Mouse (Mus musculus): ENCODE measurements around the gene Tmem72.

Tmem72 gene

GRCm38 (mm10) chr6:116716666-116717065 lies at the start of gene Tmem72:
Gene Tmem72 (minus strand): TSS chr6:116716913.
- in situ Hi-C loops (cut with MboI; ENCODE audit: low sequenced_read_pairs) = no loop called here

- in situ Hi-C loops (cut with MboI; ENCODE audit: low sequenced_read_pairs) = no loop called here
Measured at GRCm38 (mm10) chr6:116764524-116764923, 47.8 kb upstream of the Tmem72 start.

GRCm38 (mm10) chr6:116762333-116762732 lies 45.6 kb upstream of the Tmem72 start:
- in situ Hi-C loops (cut with MboI; ENCODE audit: low sequenced_read_pairs) = no loop called here

GRCm38 (mm10) chr6:116760181-116760580 lies 43.5 kb upstream of the Tmem72 start:
- in situ Hi-C loops (cut with MboI; ENCODE audit: low sequenced_read_pairs) = no loop called here

GRCm38 (mm10) chr6:116756364-116756763 lies 39.7 kb upstream of the Tmem72 start:
- in situ Hi-C loops (cut with MboI; ENCODE audit: low sequenced_read_pairs) = no loop called here

GRCm38 (mm10) chr6:116738046-116738445 lies 21.3 kb upstream of the Tmem72 start:
- in situ Hi-C loops (cut with MboI; ENCODE audit: low sequenced_read_pairs) = no loop called here

GRCm38 (mm10) chr6:116735361-116735760 lies 18.6 kb upstream of the Tmem72 start:
- in situ Hi-C loops (cut with MboI; ENCODE audit: low sequenced_read_pairs) = no loop called here

GRCm38 (mm10) chr6:116733577-116733976 lies 16.9 kb upstream of the Tmem72 start:
- in situ Hi-C loops (cut with MboI; ENCODE audit: low sequenced_read_pairs) = no loop called here

- in situ Hi-C loops (cut with MboI; ENCODE audit: low sequenced_read_pairs) = no loop called here
Measured at GRCm38 (mm10) chr6:116724489-116725160, 7.9 kb upstream of the Tmem72 start.

- in situ Hi-C loops (cut with MboI; ENCODE audit: low sequenced_read_pairs) = no loop called here
Measured at GRCm38 (mm10) chr6:116718920-116719319, 2.2 kb upstream of the Tmem72 start.

- in situ Hi-C loops (cut with MboI; ENCODE audit: low sequenced_read_pairs) = no loop called here
Measured at GRCm38 (mm10) chr6:116718361-116718760, 1.6 kb upstream of the Tmem72 start.

- in situ Hi-C loops (cut with MboI; ENCODE audit: low sequenced_read_pairs) = no loop called here
Measured at GRCm38 (mm10) chr6:116717851-116718250, 1.1 kb upstream of the Tmem72 start.

GRCm38 (mm10) chr6:116715166-116715565 lies 1.5 kb downstream of the Tmem72 start:
- in situ Hi-C loops (cut with MboI; ENCODE audit: low sequenced_read_pairs) = no loop called here

GRCm38 (mm10) chr6:116714576-116714975 lies 2.1 kb downstream of the Tmem72 start:
- in situ Hi-C loops (cut with MboI; ENCODE audit: low sequenced_read_pairs) = no loop called here

GRCm38 (mm10) chr6:116713966-116714365 lies 2.7 kb downstream of the Tmem72 start:
- in situ Hi-C loops (cut with MboI; ENCODE audit: low sequenced_read_pairs) = no loop called here

- in situ Hi-C loops (cut with MboI; ENCODE audit: low sequenced_read_pairs) = no loop called here
Measured at GRCm38 (mm10) chr6:116712503-116712902, 4.2 kb downstream of the Tmem72 start.

GRCm38 (mm10) chr6:116712062-116712461 lies 4.7 kb downstream of the Tmem72 start:
- in situ Hi-C loops (cut with MboI; ENCODE audit: low sequenced_read_pairs) = no loop called here

- in situ Hi-C loops (cut with MboI; ENCODE audit: low sequenced_read_pairs) = loop anchor here (5.0 kb wide), 1 partner anchor 52 kb away; the partner anchor contains the start of gene Depp1
Measured at GRCm38 (mm10) chr6:116704320-116704719, 12.4 kb downstream of the Tmem72 start.

- in situ Hi-C loops (cut with MboI; ENCODE audit: low sequenced_read_pairs) = loop anchor here (5.0 kb wide), 1 partner anchor 49 kb away; the partner anchor contains the start of gene Depp1
Measured at GRCm38 (mm10) chr6:116700821-116701220, 15.9 kb downstream of the Tmem72 start.

GRCm38 (mm10) chr6:116697896-116698425 lies 18.8 kb downstream of the Tmem72 start:
- in situ Hi-C loops (cut with MboI; ENCODE audit: low sequenced_read_pairs) = no loop called here

GRCm38 (mm10) chr6:116697413-116697812 lies 19.3 kb downstream of the Tmem72 start:
- in situ Hi-C loops (cut with MboI; ENCODE audit: low sequenced_read_pairs) = no loop called here

GRCm38 (mm10) chr6:116694346-116694745 lies 22.4 kb downstream of the Tmem72 start:
- in situ Hi-C loops (cut with MboI; ENCODE audit: low sequenced_read_pairs) = no loop called here

GRCm38 (mm10) chr6:116693639-116694038 lies 23.1 kb downstream of the Tmem72 start:
- in situ Hi-C loops (cut with MboI; ENCODE audit: low sequenced_read_pairs) = no loop called here
